Mouse (Mus musculus) heart, adult 2 months (tissue): ENCODE data around the gene Fam57b. TPM values are rescaled to one million over a fixed set of nuclear protein-coding genes. Genes with fewer than 3 reads are reported as not detected.

Experiments
- DNase-seq, 2 experiments: peaks; one replicate each; pipeline ENCODE4 v3.0.0; 2021
- H3K27ac ChIP-seq: fragments of 200-600 bp; 2 replicates; pipeline ENCODE4 v1.8.1; 2022
- H3K27me3 ChIP-seq: fragments of 200-500 bp; 2 replicates; pipeline ENCODE4 v1.6.1; 2012; ENCODE audit warnings: mild to moderate bottlenecking, low read length, inconsistent platforms, mixed read lengths; ENCODE audit not compliant: control insufficient read depth, insufficient read depth
- H3K36me3 ChIP-seq: fragments of 200-500 bp; 2 replicates; pipeline ENCODE4 v1.6.1; 2012; ENCODE audit warnings: low read length, inconsistent platforms; ENCODE audit not compliant: control insufficient read depth, insufficient read depth
- H3K4me1 ChIP-seq: fragments of 200-500 bp; 2 replicates; pipeline ENCODE4 v1.6.1; 2011; ENCODE audit warnings: low read length; ENCODE audit not compliant: control insufficient read depth, insufficient read depth
- H3K4me3 ChIP-seq: fragments of 200-600 bp; 2 replicates; pipeline ENCODE4 v1.8.1; 2022
- H3K79me2 ChIP-seq: fragments of 200-500 bp; replicated peaks from 2 replicates; pipeline ENCODE4 v1.6.1; 2012; ENCODE audit warnings: mild to moderate bottlenecking, inconsistent platforms, low read length, moderate library complexity, mixed read lengths; ENCODE audit not compliant: control insufficient read depth, insufficient read depth
- H3K9ac ChIP-seq: fragments of 200-500 bp; 2 replicates; pipeline ENCODE4 v1.6.1; 2012; ENCODE audit warnings: low read depth, mild to moderate bottlenecking, control low read depth, inconsistent platforms, low read length, mixed read lengths
- CTCF ChIP-seq: fragments of 200-600 bp; IDR thresholded peaks from 2 replicates; pipeline ENCODE4 v1.8.1; 2022; ENCODE audit warnings: antibody characterized with exemption, mild to moderate bottlenecking, moderate library complexity
- EP300 ChIP-seq: fragments of 200-500 bp; IDR thresholded peaks from 2 replicates; pipeline ENCODE4 v1.6.1; 2011; ENCODE audit warnings: low read depth, low read length, control low read depth; ENCODE audit not compliant: insufficient read depth
- POLR2A ChIP-seq: fragments of 200-500 bp; IDR thresholded peaks from 2 replicates; pipeline ENCODE4 v1.6.1; 2011; ENCODE audit warnings: mild to moderate bottlenecking, low read depth, low read length, control low read depth; ENCODE audit not compliant: insufficient read depth
- WGBS: fragments of 180-500 bp; shearing (Covaris S2); methylation state at CpG from one replicate; pipeline ENCODE4 v1.1.7; 2018; 5-methylcytosine and 5-hydroxymethylcytosine counted together
- intact Hi-C: fragments of 180-260 bp; cut with DNase I; formaldehyde crosslinking; loops from one replicate; pipeline ENCODE4 v1.15.1; 2025
- polyA plus RNA-seq: library from polyadenylated mRNA; depleted of rRNA; stranded (reverse); fragments of >200 nt; gene quantifications from 2 replicates; pipeline ENCODE4 v1.2.3, GENCODE M21; 2012
- total RNA-seq, 2 experiments: library from RNA; stranded (reverse); gene quantifications; 2 replicates each; pipeline ENCODE4 v1.2.3; 2021

Gene Fam57b
- total and polyA plus RNA-seq, 3 experiments, result 7.4 to 12.8 (median 8.8) TPM

- DNase-seq, result peak; percentile 96 to 97
- peaks cover 3% of the 10 kb centered on the region for H3K4me1 ChIP-seq
- H3K27ac ChIP-seq, result peak within 1 kb of the TSS; percentile 90
- intact Hi-C loops, result loop anchor here (1.0 to 10.0 kb wide), 6 partner anchors 23 to 357 kb away; partner anchors contain the start of genes Atxn2l, Cdiptos, Kctd13 and Taok2
- no peaks in the 10 kb centered on the region for H3K27me3 ChIP-seq
- peak within 1 kb of the TSS; percentile 76 for H3K9ac ChIP-seq
- H3K4me3 ChIP-seq, result peak within 1 kb of the TSS; percentile 59
- H3K79me2 ChIP-seq, result no peaks in the 10 kb centered on the region
- TF ChIP-seq POLR2A, result peak; percentile 90
- peak; percentile 5; the same call in 1 of the 2 replicates for TF ChIP-seq CTCF
- peak; percentile 64; the same call in 1 of the 2 replicates for TF ChIP-seq EP300
- H3K36me3 ChIP-seq, result no peaks in the 10 kb centered on the region
- under 1% methylated on average over 42 of the region's 42 CpGs for WGBS
These were observed 64.1 kb downstream of the Fam57b start, which contains the start of gene Hirip3 for GRCm38 (mm10) chr7:126861429-126862130. TSS of gene Hirip3 (plus strand) at chr7:126861972.

- Histone ChIP-seq H3K27ac (peak within 1 kb of the TSS; percentile 90), H3K36me3 (no peaks in the 10 kb centered on the region), H3K9ac (peak within 1 kb of the TSS; percentile 76), H3K4me3 (peak within 1 kb of the TSS; percentile 59), H3K4me1 (peaks cover 3% of the 10 kb centered on the region), H3K79me2 (no peaks in the 10 kb centered on the region), H3K27me3 (no peaks in the 10 kb centered on the region)
- intact Hi-C loops, result loop anchor here (2.0 to 10.0 kb wide), 4 partner anchors 35 to 357 kb away; partner anchors contain the start of genes Atxn2l, Cdiptos and Tbx6
- TF ChIP-seq CTCF (no peak), EP300 (0 out of 2 replicates have a peak, but pooled peaks have one; percentile 14)
- DNase-seq, result peak; percentile 93 to 94
- WGBS, result under 1% methylated on average over 41 of the region's 41 CpGs
These were observed 64.8 kb downstream of the Fam57b start, which contains the start of gene Ino80e for GRCm38 (mm10) chr7:126862147-126862784. TSS of gene Ino80e (minus strand) at chr7:126862377.

- Histone ChIP-seq H3K9ac (no peak overlapping the region), H3K79me2 (no peaks in the 10 kb centered on the region), H3K27ac (no peak overlapping the region), H3K27me3 (no peaks in the 10 kb centered on the region), H3K36me3 (no peaks in the 10 kb centered on the region), H3K4me3 (no peak overlapping the region), H3K4me1 (peaks cover 3% of the 10 kb centered on the region)
- WGBS, result 54% methylated on average over 6 of the region's 6 CpGs
- intact Hi-C loops, result loop anchor here (2.0 to 10.0 kb wide), 4 partner anchors 34 to 359 kb away; partner anchors contain the start of genes Atxn2l, Cdiptos and Tbx6
- no peak for DNase-seq
- TF ChIP-seq CTCF (no peak), POLR2A (no peak), EP300 (no peak)
These were observed 66.3 kb downstream of the Fam57b start for GRCm38 (mm10) chr7:126863791-126864190.

GRCm38 (mm10) chr7:126867534-126867933, 70.1 kb downstream of the Fam57b start:
- Histone ChIP-seq H3K36me3 (no peaks in the 10 kb centered on the region), H3K27ac (no peak overlapping the region), H3K4me1 (no peaks in the 10 kb centered on the region), H3K79me2 (no peaks in the 10 kb centered on the region), H3K9ac (no peak overlapping the region), H3K27me3 (no peaks in the 10 kb centered on the region), H3K4me3 (no peak overlapping the region)
- intact Hi-C loops, result loop anchor here (10.0 kb wide), 1 partner anchor 363 kb away; the partner anchor contains the start of gene Atxn2l
- DNase-seq, result no peak
- TF ChIP-seq CTCF (no peak), POLR2A (no peak), EP300 (no peak)
- 75% methylated on average over 2 of the region's 2 CpGs for WGBS

- DNase-seq, result no peak
- TF ChIP-seq EP300 (no peak), CTCF (no peak), POLR2A (no peak)
- no peaks in the 10 kb centered on the region for H3K27me3 ChIP-seq
- WGBS, result 76% methylated on average over 12 of the region's 12 CpGs
- H3K4me3 ChIP-seq, result no peak overlapping the region
- no peak overlapping the region for H3K27ac ChIP-seq
- H3K9ac ChIP-seq, result no peak overlapping the region
- no peaks in the 10 kb centered on the region for H3K4me1 ChIP-seq
- H3K36me3 ChIP-seq, result no peaks in the 10 kb centered on the region
- no peaks in the 10 kb centered on the region for H3K79me2 ChIP-seq
- intact Hi-C loops, result loop anchor here (10.0 kb wide), 1 partner anchor 363 kb away; the partner anchor contains the start of gene Atxn2l
These were observed 70.5 kb downstream of the Fam57b start for GRCm38 (mm10) chr7:126868003-126868402.
